Mouse (Mus musculus) cerebellum, adult 8-10 months (tissue): Measurements from ENCODE around the gene 1700016H13Rik.
A peak's percentile ranks its signal among the peaks of the same experiment; 100 is the strongest.

Experiments
- DNase-seq: peaks from one replicate; pipeline ENCODE4 v3.0.0; 2022

The 1700016H13Rik gene

GRCm38 (mm10) chr5:103655346-103656118 is at the start of gene 1700016H13Rik:
Gene 1700016H13Rik (minus strand): TSS chr5:103656010.
- DNase-seq = peak; percentile 27

GRCm38 (mm10) chr5:103705331-103705730 is 49.5 kb upstream of the 1700016H13Rik start:
- DNase-seq = no peak

GRCm38 (mm10) chr5:103702527-103702926 is 46.7 kb upstream of the 1700016H13Rik start:
- no peak for DNase-seq

GRCm38 (mm10) chr5:103701466-103701865 is 45.7 kb upstream of the 1700016H13Rik start:
- no peak for DNase-seq

- no peak for DNase-seq
Observed at GRCm38 (mm10) chr5:103700661-103701060, 44.9 kb upstream of the 1700016H13Rik start.

GRCm38 (mm10) chr5:103699537-103699936 is 43.7 kb upstream of the 1700016H13Rik start:
- DNase-seq = no peak

- no peak for DNase-seq
Observed at GRCm38 (mm10) chr5:103698577-103698976, 42.8 kb upstream of the 1700016H13Rik start.

- DNase-seq = no peak
Observed at GRCm38 (mm10) chr5:103697875-103698491, 42.2 kb upstream of the 1700016H13Rik start.

- no peak for DNase-seq
Observed at GRCm38 (mm10) chr5:103694094-103694493, 38.3 kb upstream of the 1700016H13Rik start.

GRCm38 (mm10) chr5:103693041-103693641 is 37.3 kb upstream of the 1700016H13Rik start:
- DNase-seq = no peak

- no peak for DNase-seq
Observed at GRCm38 (mm10) chr5:103692531-103693040, 36.8 kb upstream of the 1700016H13Rik start.

- peak; percentile 49 for DNase-seq
Observed at GRCm38 (mm10) chr5:103691624-103692530, 36.1 kb upstream of the 1700016H13Rik start, which contains the start of gene Aff1. Gene Aff1 (plus strand): TSS chr5:103692374.

- no peak for DNase-seq
Observed at GRCm38 (mm10) chr5:103691171-103691570, 35.4 kb upstream of the 1700016H13Rik start.

GRCm38 (mm10) chr5:103690190-103690589 is 34.4 kb upstream of the 1700016H13Rik start:
- DNase-seq = no peak

GRCm38 (mm10) chr5:103689645-103690044 is 33.8 kb upstream of the 1700016H13Rik start:
- DNase-seq = no peak

GRCm38 (mm10) chr5:103681824-103682223 is 26.0 kb upstream of the 1700016H13Rik start:
- DNase-seq = no peak

- peak; percentile 71 for DNase-seq
Observed at GRCm38 (mm10) chr5:103680381-103680780, 24.6 kb upstream of the 1700016H13Rik start.

- DNase-seq = no peak
Observed at GRCm38 (mm10) chr5:103678974-103679373, 23.2 kb upstream of the 1700016H13Rik start.

- no peak for DNase-seq
Observed at GRCm38 (mm10) chr5:103677894-103678293, 22.1 kb upstream of the 1700016H13Rik start.

GRCm38 (mm10) chr5:103676289-103676881 is 20.6 kb upstream of the 1700016H13Rik start:
- no peak for DNase-seq

- DNase-seq = no peak
Observed at GRCm38 (mm10) chr5:103674482-103674881, 18.7 kb upstream of the 1700016H13Rik start.

GRCm38 (mm10) chr5:103673611-103674010 is 17.8 kb upstream of the 1700016H13Rik start:
- no peak for DNase-seq
